Mouse (Mus musculus) liver, adult 2 months (tissue): ENCODE results near the gene Tsks. TPM values are rescaled to one million over a fixed set of nuclear protein-coding genes. Genes with fewer than 3 reads are reported as not detected.

Experiments used
- DNase-seq: peaks from one replicate; pipeline ENCODE4 v3.0.0-alpha.2; 2011; ENCODE audit warnings: low read depth, low spot score; ENCODE audit errors: extremely low read depth
- H3K27ac ChIP-seq: fragments of 200-500 bp; replicated peaks from 2 replicates; pipeline ENCODE4 v1.5.1; 2012; ENCODE audit warnings: low read depth, mild to moderate bottlenecking, control low read depth, inconsistent platforms, low read length; ENCODE audit not compliant: insufficient read depth
- H3K27me3 ChIP-seq: fragments of 200-500 bp; 2 replicates; pipeline ENCODE4 v1.6.1; 2012; ENCODE audit warnings: mild to moderate bottlenecking, moderate library complexity, low read length, inconsistent platforms; ENCODE audit not compliant: control insufficient read depth, insufficient read depth
- H3K36me3 ChIP-seq: fragments of 200-500 bp; 2 replicates; pipeline ENCODE4 v1.6.1; 2012; ENCODE audit warnings: low read length, inconsistent platforms; ENCODE audit not compliant: control insufficient read depth, insufficient read depth
- H3K4me1 ChIP-seq: fragments of 200-500 bp; 2 replicates; pipeline ENCODE4 v1.6.1; 2011; ENCODE audit warnings: low read length; ENCODE audit not compliant: control insufficient read depth, insufficient read depth
- H3K4me3 ChIP-seq: fragments of 200-500 bp; 2 replicates; pipeline ENCODE4 v1.5.1; 2011; ENCODE audit warnings: low read depth, mild to moderate bottlenecking, control low read depth, low read length, moderate library complexity; ENCODE audit not compliant: insufficient read depth
- H3K79me2 ChIP-seq: fragments of 200-500 bp; 2 replicates; pipeline ENCODE4 v1.6.1; 2012; ENCODE audit warnings: inconsistent platforms, mild to moderate bottlenecking, low read length, moderate library complexity; ENCODE audit not compliant: control insufficient read depth, insufficient read depth
- H3K9ac ChIP-seq: fragments of 200-500 bp; 2 replicates; pipeline ENCODE4 v1.6.1; 2012; ENCODE audit warnings: low read depth, mild to moderate bottlenecking, control low read depth, inconsistent platforms, low read length
- CTCF ChIP-seq: fragments of 200-500 bp; IDR thresholded peaks from 2 replicates; pipeline ENCODE4 v1.5.1; 2011; ENCODE audit warnings: low read depth, low read length, control low read depth
- POLR2A ChIP-seq: fragments of 200-500 bp; IDR thresholded peaks from 2 replicates; pipeline ENCODE4 v1.6.1; 2011; ENCODE audit warnings: low read length, control low read depth; ENCODE audit not compliant: insufficient read depth; ENCODE audit errors: extremely low read depth
- WGBS: fragments of 180-500 bp; shearing (Covaris S2); methylation state at CpG from one replicate; pipeline ENCODE4 v1.1.7; 2018; 5-methylcytosine and 5-hydroxymethylcytosine counted together
- polyA plus RNA-seq: library from polyadenylated mRNA; depleted of rRNA; stranded (reverse); fragments of >200 nt; gene quantifications from 2 replicates; pipeline ENCODE4 v1.2.3, GENCODE M21; 2012
- total RNA-seq: library from RNA; depleted of rRNA; stranded (reverse); fragments of >200 nt; gene quantifications from 2 replicates; pipeline ENCODE4 v1.2.3, GENCODE M21; 2014

The Tsks gene
- total and polyA plus RNA-seq, 2 experiments = 0.20 TPM; not detected in 1

- Histone ChIP-seq H3K27me3 (no peaks in the 10 kb centered on the region), H3K27ac (no peak overlapping the region), H3K4me1 (peaks cover 3% of the 10 kb centered on the region; the same call in 1 of the 2 replicates), H3K79me2 (no peaks in the 10 kb centered on the region), H3K9ac (no peak overlapping the region), H3K4me3 (no peak overlapping the region), H3K36me3 (no peaks in the 10 kb centered on the region; the same call in 1 of the 2 replicates)
- DNase-seq = no peak
- TF ChIP-seq POLR2A (no peak), CTCF (no peak)
- WGBS = 98% methylated on average over 11 of the region's 11 CpGs
Observed at GRCm38 (mm10) chr7:44900632-44901031, 42.4 kb upstream of the Tsks start.

GRCm38 (mm10) chr7:44901230-44901722, 41.7 kb upstream of the Tsks start:
- Histone ChIP-seq H3K27me3 (no peaks in the 10 kb centered on the region), H3K27ac (no peak overlapping the region), H3K9ac (no peak overlapping the region), H3K79me2 (no peaks in the 10 kb centered on the region), H3K36me3 (no peaks in the 10 kb centered on the region; the same call in 1 of the 2 replicates), H3K4me1 (peaks cover 3% of the 10 kb centered on the region; the same call in 1 of the 2 replicates), H3K4me3 (peak overlapping the region; percentile 52; the same call in 1 of the 2 replicates)
- TF ChIP-seq POLR2A (no peak), CTCF (no peak)
- DNase-seq = no peak
- WGBS = 43% methylated on average over 21 of the region's 21 CpGs

- Histone ChIP-seq H3K4me1 (no peaks in the 10 kb centered on the region), H3K79me2 (no peaks in the 10 kb centered on the region), H3K9ac (no peak overlapping the region), H3K4me3 (no peak overlapping the region), H3K27ac (no peak overlapping the region), H3K27me3 (no peaks in the 10 kb centered on the region), H3K36me3 (peaks cover 1% of the 10 kb centered on the region; the same call in 1 of the 2 replicates)
- DNase-seq = no peak
- no peak for TF ChIP-seq CTCF
- no peak for TF ChIP-seq POLR2A
- WGBS = 89% methylated on average over 20 of the region's 20 CpGs
Observed at GRCm38 (mm10) chr7:44905430-44905829, 37.6 kb upstream of the Tsks start.

- DNase-seq = no peak
- Histone ChIP-seq H3K27me3 (no peaks in the 10 kb centered on the region), H3K4me1 (no peaks in the 10 kb centered on the region), H3K36me3 (peaks cover 1% of the 10 kb centered on the region; the same call in 1 of the 2 replicates), H3K4me3 (no peak overlapping the region), H3K27ac (no peak overlapping the region), H3K9ac (no peak overlapping the region), H3K79me2 (no peaks in the 10 kb centered on the region)
- TF ChIP-seq CTCF (no peak), POLR2A (no peak)
- 90% methylated on average over 15 of the region's 15 CpGs for WGBS
Observed at GRCm38 (mm10) chr7:44908706-44909476, 34.1 kb upstream of the Tsks start.

- Histone ChIP-seq H3K4me1 (no peaks in the 10 kb centered on the region), H3K27ac (no peak overlapping the region), H3K9ac (no peak overlapping the region), H3K36me3 (no peaks in the 10 kb centered on the region; the same call in 1 of the 2 replicates), H3K4me3 (no peak overlapping the region), H3K27me3 (no peaks in the 10 kb centered on the region), H3K79me2 (peaks cover 3% of the 10 kb centered on the region; the same call in 1 of the 2 replicates)
- no peak for TF ChIP-seq POLR2A
- no peak for TF ChIP-seq CTCF
- 94% methylated on average over 2 of the region's 2 CpGs for WGBS
- DNase-seq = no peak
Observed at GRCm38 (mm10) chr7:44914396-44914795, 28.6 kb upstream of the Tsks start.

- Histone ChIP-seq H3K36me3 (no peaks in the 10 kb centered on the region; the same call in 1 of the 2 replicates), H3K9ac (no peak overlapping the region), H3K27me3 (no peaks in the 10 kb centered on the region), H3K4me1 (no peaks in the 10 kb centered on the region), H3K27ac (no peak overlapping the region), H3K79me2 (peaks cover 3% of the 10 kb centered on the region; the same call in 1 of the 2 replicates), H3K4me3 (no peak overlapping the region)
- WGBS = 93% methylated on average over 9 of the region's 9 CpGs
- TF ChIP-seq CTCF (no peak), POLR2A (no peak)
- DNase-seq = no peak
Observed at GRCm38 (mm10) chr7:44915314-44915713, 27.7 kb upstream of the Tsks start.
